Mouse (Mus musculus) adrenal gland, adult 18-20 months (tissue): ENCODE measurements around the gene Ugdh. TPM values are rescaled to one million over a fixed set of nuclear protein-coding genes. Genes with fewer than 3 reads are reported as not detected.
"Not testable (repeated sequence)": the region's sequence is repeated elsewhere in the genome, so short reads cannot be mapped to it uniquely, and the experiment has no call there.

ENCODE experiments used
- DNase-seq, 2 experiments: peaks; one replicate each; pipeline ENCODE4 v3.0.0; 2021 to 2022; ENCODE audit warnings: low spot score in 2 of 2
- long read RNA-seq, 2 experiments: library from polyadenylated mRNA; stranded (forward); transcript quantifications; one replicate each; pipeline ENCODE4 v2.0.0; 2021
- total RNA-seq, 2 experiments: library from RNA; stranded (reverse); gene quantifications; 1 replicate in 1 of 2; 2 replicates in 1 of 2; pipeline ENCODE4 v1.2.3; 2021

Ugdh gene
- 100 to 1,000 TPM in 1 of 2 experiments, 10 to 100 TPM in 1; 64.0 to 114 TPM for total RNA-seq
- long read RNA-seq, experiment 1, transcript Ugdh-201 (12 exons, 2,550 nt): major isoform, 78 of 82 reads
- long read RNA-seq, experiment 1, partial matches to known transcripts: 0 of 82 reads
- long read RNA-seq, experiment 1, other reads (novel, unspliced or antisense): 4 of 82 reads
- long read RNA-seq, experiment 2, transcript Ugdh-201 (12 exons, 2,550 nt): major isoform, 208 of 226 reads
- long read RNA-seq, experiment 2, partial matches to known transcripts: 7 of 226 reads
- long read RNA-seq, experiment 2, other reads (novel, unspliced or antisense): 11 of 226 reads

DNA sequence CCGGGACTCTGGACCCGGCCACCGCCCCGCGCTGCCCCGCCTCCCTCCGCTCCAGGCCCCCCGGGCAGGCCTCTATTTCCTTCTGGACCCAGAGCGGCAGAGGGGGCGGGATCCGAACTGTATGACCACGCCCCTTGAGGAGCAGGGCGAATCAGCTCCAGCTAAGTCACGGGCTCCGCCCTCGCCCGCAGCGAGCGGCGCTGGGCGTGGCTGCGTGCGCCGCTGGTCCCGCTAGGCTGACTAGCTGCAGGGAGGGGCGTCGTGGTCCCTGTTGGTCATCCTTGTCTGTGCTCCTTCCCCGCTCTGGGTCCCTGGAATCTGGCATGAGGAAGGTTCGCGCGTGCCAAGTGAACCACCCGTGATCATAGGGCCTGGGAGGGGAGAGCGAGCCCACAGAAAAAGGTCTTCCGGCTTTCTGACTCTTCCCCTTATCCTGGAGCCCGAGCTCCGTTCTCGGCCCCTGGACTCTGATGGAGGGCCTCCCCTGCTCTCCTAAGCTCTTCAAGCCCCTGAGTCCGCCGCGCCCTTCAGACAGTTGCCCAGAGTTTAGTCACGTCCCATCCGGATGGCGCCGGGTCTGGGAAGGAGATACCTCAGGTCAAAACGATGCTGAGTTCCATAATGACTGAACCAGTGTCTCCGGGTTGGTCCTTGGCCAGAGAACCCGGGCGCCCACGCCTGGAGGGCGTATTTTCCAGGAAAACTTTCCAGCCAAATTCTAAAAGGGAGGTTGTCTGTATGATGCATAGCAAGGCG is at the start of gene Ugdh:
Gene Ugdh, minus strand, starts transcription at position 144 of the 756 bp plus-strand sequence.
- DNase-seq: peak; percentile 94 to 99

DNA sequence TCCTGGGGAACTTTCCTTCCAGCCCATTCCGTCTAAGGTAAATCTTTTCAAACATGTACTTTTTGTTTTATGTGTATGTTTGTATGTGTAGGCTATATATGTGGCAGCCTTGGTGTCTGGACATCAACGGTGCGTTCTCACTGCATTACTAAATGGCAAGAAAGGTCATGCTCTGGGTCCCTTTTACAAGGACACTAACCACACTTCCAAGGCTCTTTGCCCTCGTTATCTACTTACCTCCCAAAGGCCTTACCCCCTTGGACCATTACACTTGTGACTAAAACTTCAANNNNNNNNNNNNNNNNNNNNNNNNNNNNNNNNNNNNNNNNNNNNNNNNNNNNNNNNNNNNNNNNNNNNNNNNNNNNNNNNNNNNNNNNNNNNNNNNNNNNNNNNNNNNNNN is 47.2 kb upstream of the Ugdh start:
- DNase-seq: no peak

DNA sequence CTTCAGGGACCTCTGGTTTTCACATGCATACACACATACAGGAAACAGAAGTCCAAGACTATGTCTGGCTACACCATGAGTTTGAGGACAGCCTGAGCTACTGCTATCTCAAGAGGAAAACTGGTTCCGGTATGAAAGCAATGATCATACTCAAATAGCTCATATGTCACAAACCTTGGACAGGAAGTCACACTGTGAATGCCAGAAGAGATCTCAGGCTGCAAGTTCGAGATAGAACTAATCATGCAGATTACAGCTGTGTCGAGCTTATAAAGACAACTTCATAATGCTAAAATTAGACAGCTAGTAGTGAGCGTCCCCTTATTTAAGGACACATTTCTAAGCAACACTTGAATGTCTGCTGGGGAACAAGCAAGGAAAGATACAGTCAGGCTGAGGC is 44.8 kb upstream of the Ugdh start:
- no peak for DNase-seq

DNA sequence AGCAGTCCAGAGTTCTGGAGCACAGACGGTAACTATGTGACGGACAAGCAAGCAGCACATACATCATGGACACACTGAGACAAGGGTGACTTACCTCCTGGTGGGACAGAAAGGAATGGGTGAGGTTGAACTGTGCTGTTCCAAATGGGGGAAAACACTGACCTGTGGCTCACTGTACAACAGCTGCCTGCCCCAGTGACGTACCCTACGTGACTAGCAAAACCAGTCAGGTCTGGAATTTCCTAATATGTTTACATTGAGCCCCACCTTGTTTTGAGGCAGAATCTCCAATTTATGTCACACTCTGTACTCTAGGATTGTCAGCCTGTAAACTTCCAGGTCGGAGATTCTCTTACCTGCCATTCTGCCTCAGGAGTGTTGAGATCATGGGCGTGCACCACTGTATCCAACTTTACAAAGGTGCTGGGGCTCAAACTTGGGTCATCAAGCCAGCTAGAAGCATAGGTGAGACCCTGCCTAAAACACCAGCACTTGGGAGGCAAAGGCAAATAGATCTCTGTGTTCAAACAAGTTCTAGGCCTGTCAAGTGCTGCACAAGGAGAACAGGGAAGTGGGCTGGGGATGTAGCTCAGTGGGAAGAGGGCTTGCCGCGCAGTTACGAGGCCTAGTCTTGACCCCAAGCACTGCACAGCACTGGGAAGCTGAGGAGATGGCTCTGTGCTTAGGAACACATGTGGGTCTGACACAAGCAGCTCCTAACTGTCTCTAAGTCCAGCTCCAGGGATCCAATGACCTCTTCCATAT is 44.1 kb upstream of the Ugdh start:
- no peak for DNase-seq

- DNase-seq: no peak
These were observed 42.5 kb upstream of the Ugdh start for GRCm38 (mm10) chr5:65478224-65478623.

- not testable (repeated sequence) for DNase-seq
These were observed 41.0 kb upstream of the Ugdh start for GRCm38 (mm10) chr5:65476739-65477138.

GRCm38 (mm10) chr5:65475806-65476205 is 40.1 kb upstream of the Ugdh start:
- DNase-seq: no peak

- no peak for DNase-seq
These were observed 34.0 kb upstream of the Ugdh start for GRCm38 (mm10) chr5:65469766-65470165.

DNA sequence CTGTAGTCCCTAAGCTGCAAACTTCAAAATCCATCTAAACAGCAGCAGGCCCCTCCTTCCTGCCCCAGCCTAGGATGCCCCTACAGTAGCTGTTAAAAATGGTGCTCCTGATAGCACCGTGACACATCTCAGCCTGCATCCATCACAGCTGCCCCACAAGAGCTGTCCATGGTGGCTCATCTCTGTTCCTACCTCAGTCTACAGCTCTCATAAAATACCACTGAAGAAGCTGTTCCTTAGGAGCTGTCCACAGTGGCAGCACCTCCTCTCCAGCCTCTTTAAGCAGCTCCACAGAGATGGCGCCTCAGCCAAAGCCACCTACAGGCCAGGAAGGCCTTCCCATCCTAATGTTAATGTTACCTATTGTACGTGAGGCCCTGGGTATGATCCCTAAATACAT is 31.2 kb upstream of the Ugdh start:
- no peak for DNase-seq

- DNase-seq: no peak
These were observed 24.6 kb upstream of the Ugdh start for GRCm38 (mm10) chr5:65460361-65460760.

- no peak for DNase-seq
These were observed 23.7 kb upstream of the Ugdh start for GRCm38 (mm10) chr5:65459454-65459853.

DNA sequence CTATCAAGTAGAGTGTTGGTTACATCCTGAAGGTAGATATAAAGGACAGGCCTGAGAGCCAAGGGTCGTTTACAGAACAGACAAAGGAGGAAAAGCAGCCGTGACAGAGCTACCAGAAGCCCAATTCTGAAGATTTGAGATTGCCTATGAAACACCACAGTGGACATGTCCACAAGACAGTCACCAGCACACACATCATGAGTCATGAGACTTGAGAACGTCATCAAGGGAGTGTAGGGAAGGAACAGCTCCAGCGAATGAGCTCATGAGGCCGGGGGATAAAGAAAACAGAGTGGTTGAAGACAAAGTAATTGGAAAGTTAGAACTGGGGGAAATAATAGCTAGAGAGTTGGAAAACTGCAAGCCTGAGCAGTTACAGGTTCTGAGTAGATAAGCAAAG is 22.1 kb upstream of the Ugdh start:
- DNase-seq: no peak

- no peak for DNase-seq
These were observed 21.5 kb upstream of the Ugdh start for GRCm38 (mm10) chr5:65457086-65457827.

DNA sequence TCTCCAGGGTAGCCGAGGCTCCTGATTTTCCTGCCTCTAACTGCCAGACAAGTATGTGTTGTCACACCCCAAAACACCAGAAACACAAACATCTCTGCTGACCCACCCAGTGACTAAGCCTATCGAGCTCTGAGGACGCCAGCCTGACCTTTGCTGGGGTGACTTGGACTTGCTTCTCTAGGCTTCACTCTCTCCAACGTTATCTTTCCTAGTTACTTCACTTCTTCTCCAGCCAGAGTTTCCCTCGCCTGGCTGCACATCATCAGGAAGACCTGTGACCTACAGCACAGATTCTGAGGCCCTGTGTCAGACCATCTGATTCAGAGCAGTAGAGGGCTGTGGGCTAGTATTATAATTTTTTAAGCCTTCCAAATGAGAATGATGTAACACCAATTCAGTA is 19.0 kb upstream of the Ugdh start:
- DNase-seq: no peak

GRCm38 (mm10) chr5:65448941-65449340 is 13.2 kb upstream of the Ugdh start:
- no peak for DNase-seq

- DNase-seq: no peak
These were observed 12.1 kb upstream of the Ugdh start for GRCm38 (mm10) chr5:65447826-65448225.

DNA sequence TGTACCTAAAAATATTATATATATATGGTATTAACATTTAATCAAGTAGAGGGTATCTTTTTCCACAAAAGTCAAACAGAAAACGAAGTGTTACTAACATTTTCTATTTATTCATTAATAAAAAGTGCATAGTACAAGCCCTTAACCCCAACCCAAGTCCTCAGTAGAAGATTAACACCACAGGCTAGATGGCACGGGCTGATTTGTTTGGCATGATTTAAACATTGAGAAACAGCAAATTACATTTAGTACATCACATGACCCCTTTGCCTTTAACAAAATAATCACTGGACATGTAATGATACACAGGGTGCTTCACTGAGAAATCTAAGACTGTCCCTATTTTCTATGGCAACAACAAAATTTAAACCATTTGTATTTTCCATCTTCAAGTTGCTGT is 11.0 kb upstream of the Ugdh start:
- DNase-seq: no peak

GRCm38 (mm10) chr5:65444981-65445380 is 9.2 kb upstream of the Ugdh start:
- no peak for DNase-seq

DNA sequence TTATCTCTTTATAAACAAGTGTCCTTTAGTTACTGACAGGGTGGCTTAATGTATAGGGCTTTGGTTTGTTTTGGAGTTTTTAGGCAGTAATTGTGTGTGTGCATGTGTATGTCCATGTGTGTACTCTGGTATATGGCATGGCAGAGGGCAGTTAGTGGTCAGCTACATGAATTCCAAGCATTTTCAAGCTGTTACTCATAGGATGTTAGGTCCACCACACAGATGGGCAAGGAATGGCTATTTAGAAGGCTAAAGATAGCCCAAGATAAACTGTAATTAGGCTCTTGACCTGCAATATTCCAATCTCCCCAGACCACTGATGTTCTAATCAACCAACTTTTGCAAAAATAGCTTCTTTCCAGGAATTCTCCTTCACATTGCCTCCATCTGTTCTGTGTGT is 2.3 kb upstream of the Ugdh start:
- no peak for DNase-seq

- DNase-seq: no peak
These were observed 365 bp downstream of the Ugdh start for GRCm38 (mm10) chr5:65435363-65435805.
